Mouse (Mus musculus): ENCODE data around the gene Vps33b.

DNA sequence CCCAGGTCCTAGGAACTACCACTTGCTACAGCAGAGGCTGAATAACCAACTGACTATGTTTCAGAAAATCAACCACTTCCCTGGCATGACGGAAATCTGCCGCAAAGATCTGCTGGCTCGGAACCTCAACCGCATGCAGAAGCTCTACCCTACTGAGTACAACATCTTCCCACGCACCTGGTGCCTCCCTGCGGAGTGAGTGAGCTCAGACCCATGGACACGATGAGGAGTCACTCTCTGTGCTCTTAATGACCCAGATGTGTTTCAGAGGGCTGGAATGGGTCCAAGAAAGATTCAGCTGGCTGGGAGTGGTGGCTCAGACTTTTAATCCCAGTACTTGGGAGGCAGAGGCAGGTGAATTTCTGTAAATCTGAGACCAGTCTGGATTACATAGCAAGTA is 17.0 kb upstream of the Vps33b start:
- no peak for TF ChIP-seq CTCF (IDR thresholded peaks at IDR 0.05; ENCODE audit: borderline replicate concordance, insufficient read depth, low read depth, low read length)
- TF ChIP-seq POLR2A (IDR thresholded peaks at IDR 0.05; ENCODE audit: borderline replicate concordance, insufficient read depth, low read length): no peak

Data from cerebellum, adult 2 months (tissue).